Mouse (Mus musculus) v-Abl transformed pro-B cells (cell line): ENCODE measurements around the gene Plp2.
"Not testable (repeated sequence)": the region's sequence is repeated elsewhere in the genome, so short reads cannot be mapped to it uniquely, and the experiment has no call there.

Experiments used
- in situ Hi-C, 2 experiments: fragments of 400-800 bp; cut with MboI; formaldehyde crosslinking; loops; one replicate each; pipeline ENCODE4 v1.15.1; 2025; ENCODE audit not compliant: unreplicated experiment in 2 of 2

The Plp2 gene

DNA sequence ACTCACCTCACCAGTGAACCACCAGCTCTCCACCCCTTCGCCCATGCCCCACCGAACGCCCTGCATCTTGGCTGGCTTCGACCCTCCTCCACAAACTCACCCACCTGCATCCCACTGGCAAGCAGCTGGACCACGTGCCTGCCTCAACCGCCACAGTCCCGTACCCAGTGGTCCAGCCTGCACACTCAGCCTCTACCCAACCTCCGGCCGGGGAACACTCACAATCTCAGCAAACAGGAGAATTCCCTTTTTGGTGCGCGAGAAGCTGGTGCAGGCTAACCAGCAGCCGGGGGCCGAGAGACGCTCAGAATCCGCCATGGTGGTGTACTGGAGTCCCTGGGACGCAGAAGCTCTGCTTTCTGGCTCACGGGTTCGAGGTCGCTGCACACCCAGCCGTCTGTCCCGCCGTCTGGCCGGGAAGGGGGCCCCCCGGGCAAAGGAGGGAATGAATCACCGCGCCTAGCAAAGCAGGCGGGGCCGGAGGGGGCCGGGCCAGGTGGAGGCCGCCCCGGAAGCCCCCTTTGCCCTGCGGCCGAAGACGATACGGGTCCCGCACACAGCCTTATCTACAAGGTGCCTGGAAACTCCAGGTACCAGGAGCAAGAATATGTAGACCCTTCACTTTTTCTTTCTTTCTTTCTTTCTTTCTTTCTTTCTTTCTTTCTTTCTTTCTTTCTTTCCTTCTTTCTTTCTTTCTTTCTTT, at the start of gene Plp2:
Gene Plp2 (minus strand): TSS at position 470 of the 703 bp plus-strand sequence.
- in situ Hi-C loops = no loop called here

DNA sequence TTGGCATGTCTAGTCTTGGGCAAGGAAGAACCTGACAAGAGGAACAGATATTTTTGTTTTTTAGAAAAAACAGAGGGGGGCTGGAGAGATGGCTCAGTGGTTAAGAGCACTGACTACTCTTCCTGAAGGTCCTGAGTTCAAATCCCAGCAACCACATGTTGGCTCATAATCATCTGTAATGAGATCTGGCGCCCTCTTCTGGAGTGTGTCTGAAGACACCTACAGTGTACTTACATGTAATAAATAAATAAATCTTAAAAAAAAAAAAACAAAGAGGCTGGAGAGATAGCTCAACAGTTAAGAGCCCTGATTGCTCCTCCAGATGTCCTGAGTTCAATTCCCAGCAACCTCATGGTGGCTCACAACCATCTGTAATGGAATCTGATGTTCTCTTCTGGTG, 44.9 kb upstream of the Plp2 start:
- in situ Hi-C loops = not testable (repeated sequence)

DNA sequence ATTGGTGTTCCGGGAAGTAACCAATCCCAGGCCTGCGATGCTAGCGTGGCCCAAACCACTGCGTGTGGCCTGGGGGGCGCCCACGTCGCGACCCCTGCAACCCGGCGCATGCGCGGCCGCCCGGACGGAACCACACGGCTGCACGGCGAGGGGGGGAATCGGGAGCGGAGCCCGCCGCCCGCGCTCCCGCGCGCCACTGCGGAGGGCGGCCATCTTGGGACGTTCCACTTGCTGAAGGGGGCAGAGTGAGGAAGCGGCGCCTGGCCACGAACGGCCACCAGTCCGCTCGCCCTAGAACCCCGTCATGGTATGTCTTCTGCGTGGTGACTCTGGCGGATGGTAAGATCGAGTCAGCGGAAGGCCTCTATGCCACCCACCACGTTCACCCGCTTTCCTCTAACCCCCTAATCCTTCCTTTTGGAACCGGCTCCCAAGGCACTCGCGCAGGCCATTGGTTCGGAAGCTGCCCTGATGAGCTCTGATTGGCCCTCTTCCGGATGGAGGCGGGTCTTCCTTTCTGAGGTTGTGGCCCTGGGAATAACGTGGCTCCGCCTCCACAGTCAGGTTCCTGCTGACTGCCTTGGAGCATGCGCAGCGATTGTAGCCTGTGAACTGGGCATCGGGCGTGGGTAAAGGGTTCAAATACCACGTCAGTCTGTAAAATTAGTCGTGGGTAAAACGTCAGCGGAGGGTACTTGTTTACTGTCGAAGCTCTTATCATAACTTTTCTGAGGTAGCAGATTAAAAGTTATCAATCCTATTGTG, 43.1 kb upstream of the Plp2 start, which contains the start of gene Wdr45:
Gene Wdr45 (plus strand): TSS at position 199 of the 765 bp plus-strand sequence.
- in situ Hi-C loops = not testable (repeated sequence)

DNA sequence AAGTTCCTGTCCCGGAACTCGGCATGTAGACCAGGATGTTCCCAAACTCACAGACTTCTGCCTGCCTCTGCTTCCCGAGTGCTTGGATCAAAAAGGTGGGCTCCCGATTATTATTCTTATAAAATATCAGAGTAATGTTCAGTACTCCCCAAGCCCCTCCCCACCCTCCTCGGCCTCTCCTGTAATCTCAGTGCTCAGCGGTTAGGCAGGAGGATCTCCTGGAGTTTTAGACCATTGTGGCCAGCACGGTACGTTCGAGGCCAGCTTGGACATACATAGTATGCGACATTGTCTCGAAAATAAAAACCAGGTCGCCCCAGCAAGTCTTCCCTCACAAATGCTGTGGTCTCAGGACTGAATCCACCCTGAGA, 42.6 kb upstream of the Plp2 start:
- in situ Hi-C loops = not testable (repeated sequence)

DNA sequence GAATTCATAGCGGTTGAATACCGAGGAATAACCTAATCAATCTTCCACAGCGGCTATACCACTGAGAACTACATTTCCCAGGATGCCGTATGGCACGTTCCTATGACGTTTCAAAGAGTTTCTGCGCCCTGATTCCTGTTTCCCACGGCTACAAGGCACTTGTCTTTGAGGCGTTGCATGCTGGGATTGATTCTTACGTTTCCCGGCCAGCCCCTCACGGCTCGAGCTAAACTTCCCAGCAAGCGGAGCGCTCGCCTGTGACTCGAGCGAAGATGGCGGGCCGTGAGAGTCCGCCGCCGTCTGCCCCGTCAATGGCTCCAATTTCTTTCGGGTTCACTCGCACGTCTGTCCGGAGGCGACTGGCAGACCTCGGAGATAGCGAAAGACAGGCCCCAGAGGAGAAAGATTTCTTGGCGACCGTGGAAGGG, 25.8 kb upstream of the Plp2 start, which contains the start of gene Gpkow:
Gene Gpkow (plus strand): TSS at position 178 of the 428 bp plus-strand sequence.
- in situ Hi-C loops = loop anchor here (10.0 to 25.0 kb wide), 3 partner anchors 52 to 535 kb away; partner anchors contain the start of gene Clcn5 (in 1 of the 2)

DNA sequence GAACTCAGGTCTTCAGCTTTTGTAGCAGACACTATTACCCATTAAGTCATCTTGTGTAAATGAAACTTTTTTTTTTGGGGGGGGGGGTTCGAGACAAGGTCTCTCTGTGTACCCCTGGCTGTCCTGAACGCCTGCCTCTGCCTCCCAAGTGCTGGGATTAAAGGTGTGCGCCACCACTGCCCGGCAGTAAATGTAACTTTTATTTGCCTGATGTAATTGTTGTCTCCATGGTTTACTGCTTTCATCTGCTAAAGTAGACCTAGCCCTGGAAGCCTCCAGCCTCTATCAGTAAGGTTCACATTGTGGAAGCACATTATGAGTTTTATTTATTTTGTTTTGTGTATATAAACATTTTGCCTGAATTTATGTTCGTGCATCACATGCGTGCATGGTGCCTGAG, 25.3 kb upstream of the Plp2 start:
- in situ Hi-C loops = loop anchor here (10.0 to 25.0 kb wide), 3 partner anchors 52 to 534 kb away; partner anchors contain the start of gene Clcn5 (in 1 of the 2)

DNA sequence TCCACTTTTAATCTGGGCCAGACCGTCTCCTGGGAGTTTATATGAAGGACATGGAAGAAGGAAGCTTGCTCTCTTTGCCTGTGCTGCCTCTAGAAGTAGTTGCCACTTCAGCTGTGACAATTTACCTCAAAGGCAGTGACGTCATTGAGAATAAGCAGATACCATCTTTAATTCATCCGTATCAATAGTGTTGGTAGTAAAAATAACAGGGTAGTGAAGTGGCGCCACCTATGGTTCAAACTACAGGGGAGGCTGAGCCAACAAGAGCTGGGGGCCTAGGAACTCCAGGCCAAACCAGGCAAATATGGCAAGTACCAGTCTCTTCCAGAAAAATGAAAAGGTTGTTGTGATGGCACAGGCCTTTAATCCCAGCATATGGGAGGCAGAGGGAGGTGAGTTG, 21.7 kb upstream of the Plp2 start:
- in situ Hi-C loops = loop anchor here (5.0 to 25.0 kb wide), 5 partner anchors 48 to 531 kb away; partner anchors contain the start of gene Clcn5 (in 1 of the 2)

DNA sequence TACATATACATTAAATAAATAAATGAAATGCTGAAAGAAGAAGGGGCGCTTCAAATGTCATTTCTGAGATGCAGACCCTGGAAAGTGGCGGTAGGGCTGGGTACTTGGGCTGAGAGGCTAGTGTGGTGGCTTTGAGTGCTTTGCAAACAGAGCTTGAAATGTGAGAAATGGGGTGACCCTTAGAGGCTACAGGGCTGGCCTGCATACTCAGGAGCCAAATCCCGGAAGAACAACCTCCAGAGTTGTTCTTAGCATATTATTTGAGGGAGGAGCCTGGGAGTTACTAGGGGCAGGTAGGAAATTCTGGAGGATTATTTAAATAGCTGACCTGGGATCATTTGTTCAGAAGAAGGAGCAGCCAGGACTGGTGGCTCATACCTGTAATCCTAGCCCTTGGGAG, 19.3 kb upstream of the Plp2 start:
- in situ Hi-C loops = loop anchor here (5.0 to 25.0 kb wide), 5 partner anchors 46 to 528 kb away; partner anchors contain the start of gene Clcn5 (in 1 of the 2)

DNA sequence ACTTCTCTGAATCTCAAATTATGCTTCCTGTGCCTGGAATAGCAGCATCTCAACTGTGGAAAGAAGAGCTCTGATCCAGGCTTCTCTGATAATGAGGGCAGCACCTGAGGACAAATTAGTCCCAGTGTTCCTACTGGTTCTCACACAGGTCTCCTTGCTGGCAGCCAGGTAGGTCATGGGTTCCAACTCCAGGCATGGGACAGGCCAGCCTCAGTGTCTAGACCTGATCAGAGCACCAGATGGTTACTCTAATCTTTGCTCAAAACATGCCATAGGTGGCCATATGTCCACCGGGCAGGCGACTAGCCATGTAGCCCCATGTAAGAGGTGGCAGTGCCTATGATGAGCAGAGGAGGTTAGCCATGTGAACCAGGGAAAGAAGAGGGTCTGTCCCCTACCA, 17.1 kb upstream of the Plp2 start:
- in situ Hi-C loops = loop anchor here (10.0 to 25.0 kb wide), 3 partner anchors 214 to 526 kb away; partner anchors contain the start of gene Clcn5 (in 1 of the 2)

DNA sequence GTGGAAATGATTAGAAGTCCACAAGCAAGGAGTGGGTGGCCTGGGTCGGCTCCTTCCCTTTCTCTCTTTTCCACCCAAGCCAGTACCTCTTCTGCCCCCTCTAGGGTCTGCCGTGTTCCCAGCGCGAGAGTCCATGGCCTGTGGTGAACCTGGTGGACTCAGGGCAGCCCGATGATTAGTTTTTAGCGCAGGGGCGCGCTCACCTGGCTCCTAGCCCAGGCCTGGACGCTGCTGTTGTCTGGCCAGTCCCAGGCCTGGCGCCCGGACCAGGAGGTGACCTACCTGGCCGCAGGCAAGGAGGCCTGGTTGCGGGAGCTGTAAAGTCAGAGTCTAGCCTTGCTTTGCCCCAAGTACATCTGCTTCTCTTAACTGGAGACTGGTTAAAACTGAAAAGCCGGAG, 9.7 kb upstream of the Plp2 start, which contains the start of gene Magix:
Gene Magix (minus strand): TSS at position 388 of the 400 bp plus-strand sequence.
- in situ Hi-C loops = loop anchor here (5.0 to 25.0 kb wide), 4 partner anchors 34 to 519 kb away; partner anchors contain the start of gene Clcn5 (in 1 of the 2)

DNA sequence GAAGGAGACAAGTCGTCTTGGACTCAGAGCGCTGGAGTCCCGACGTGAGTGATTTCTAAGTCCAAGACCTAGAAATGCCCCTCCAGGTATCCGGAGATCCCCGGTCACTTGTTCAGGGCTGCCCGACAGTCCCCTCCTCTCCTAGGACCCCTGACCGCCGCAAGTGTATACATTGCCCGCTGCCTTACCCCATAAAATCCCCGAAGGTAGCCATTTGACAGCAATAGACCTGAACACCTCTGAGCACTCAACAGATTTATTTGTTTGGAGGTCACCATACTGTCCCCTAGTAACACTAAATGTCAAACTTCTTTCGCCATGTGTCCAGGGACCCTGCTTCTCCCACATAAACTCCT, 8.8 kb upstream of the Plp2 start:
- in situ Hi-C loops = loop anchor here (5.0 to 25.0 kb wide), 4 partner anchors 33 to 518 kb away; partner anchors contain the start of gene Clcn5 (in 1 of the 2)

DNA sequence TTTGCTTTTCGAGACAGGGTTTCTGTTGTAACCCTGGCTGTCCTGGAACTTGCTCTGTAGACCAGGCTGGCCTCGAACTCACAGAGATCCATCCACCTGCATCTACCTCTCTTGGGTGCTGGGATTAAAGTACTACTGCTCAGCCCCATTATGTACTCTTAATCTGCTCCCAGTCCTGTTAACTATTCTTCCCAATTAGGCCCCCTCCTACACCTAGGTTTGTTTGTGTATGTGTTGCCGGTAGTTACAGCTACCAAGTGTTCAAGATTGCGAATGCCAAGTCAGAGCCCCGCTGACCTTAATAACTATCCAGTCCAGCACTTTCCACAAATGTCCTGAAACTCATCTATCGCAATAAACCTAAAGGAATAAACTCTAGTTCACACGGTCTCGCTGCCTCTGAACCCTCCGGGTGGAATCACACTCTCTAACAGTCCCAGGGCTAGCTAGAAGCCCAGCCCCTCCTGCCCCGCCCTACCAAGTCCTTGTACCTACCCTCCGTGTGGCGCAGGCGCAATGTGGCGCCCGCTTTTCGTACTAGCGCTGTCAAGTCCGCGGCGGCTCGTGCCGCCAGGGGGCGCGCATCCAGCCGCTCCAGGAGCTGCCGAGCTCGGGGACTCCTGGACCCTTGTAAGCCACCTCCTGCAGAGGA, 8.3 kb upstream of the Plp2 start:
- in situ Hi-C loops = loop anchor here (5.0 to 25.0 kb wide), 4 partner anchors 32 to 517 kb away; partner anchors contain the start of gene Clcn5 (in 1 of the 2)

DNA sequence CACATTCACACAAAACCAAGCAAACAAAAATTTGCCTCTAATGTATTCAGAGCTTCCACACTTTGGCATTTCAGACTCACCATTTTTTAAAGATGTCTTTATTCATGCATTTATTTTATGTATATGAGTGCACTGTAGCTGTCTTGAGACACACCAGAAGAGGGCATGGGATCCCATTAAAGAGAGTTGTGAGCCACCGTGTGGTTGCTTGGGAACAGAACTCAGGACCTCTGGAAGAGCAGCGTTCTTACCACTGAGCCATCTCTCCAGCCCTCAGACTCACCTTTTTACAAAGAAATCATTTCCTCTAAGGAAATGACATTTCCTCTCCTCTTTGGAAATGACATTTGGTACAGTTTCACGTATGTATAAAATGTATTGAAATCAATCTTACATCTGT, 7.8 kb upstream of the Plp2 start:
- in situ Hi-C loops = loop anchor here in 1 of 2 experiments (25.0 kb wide), 2 partner anchors 367 to 517 kb away; partner anchors contain the start of gene Clcn5

DNA sequence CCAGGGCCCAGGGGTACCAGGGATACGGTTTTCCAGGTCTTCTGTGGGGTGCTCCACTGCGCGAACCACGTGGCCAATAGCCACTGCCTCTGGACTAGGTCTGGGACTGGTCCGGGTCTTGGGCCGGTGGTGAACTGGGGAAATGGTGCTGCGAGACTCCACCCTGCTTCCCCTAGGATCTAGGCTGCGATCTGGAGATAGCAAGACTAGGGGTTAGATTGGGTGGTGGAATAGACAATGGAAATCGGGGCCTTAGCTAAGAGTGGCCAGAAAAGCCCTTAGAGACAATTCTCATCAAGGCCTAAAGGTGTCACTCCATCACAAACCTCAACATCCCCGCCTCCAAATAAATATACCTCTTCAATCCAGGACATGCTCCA, 3.8 kb upstream of the Plp2 start:
- in situ Hi-C loops = loop anchor here in 1 of 2 experiments (25.0 kb wide), 2 partner anchors 363 to 513 kb away; partner anchors contain the start of gene Clcn5

DNA sequence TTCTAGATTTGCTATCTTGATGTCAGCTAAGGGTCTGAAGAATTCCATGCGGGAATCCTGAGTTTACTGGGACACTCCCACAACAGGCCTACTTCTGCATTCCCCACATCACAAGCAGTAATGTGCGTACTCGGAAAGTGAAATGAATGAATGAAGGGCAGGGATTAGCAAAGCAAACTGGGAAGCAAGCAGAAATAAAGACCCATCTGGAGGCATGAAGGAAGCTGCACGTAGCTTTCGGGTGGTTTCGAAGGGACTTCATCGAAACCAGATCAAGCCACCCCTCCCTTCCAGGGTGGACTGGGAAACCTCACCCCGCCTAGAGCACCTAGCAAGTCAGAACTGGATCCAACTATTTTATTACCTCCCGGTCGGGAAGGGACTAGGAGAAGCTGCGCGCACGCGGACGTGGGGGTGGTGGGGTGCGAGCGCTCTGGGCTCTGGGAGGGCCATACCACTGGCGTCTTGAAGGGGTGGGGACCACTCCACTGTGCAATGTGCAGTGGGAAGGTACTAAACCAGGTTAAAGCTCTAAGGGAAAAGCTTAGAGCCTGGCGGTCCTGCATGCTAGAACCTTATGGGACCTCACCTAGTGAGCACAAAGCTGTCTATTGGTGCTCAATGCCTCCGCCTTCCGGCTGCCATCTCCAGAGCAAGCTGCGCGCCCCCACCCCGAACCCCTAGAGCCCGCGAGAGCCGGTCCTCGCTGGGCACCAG, 3.3 kb upstream of the Plp2 start:
- in situ Hi-C loops = no loop called here

DNA sequence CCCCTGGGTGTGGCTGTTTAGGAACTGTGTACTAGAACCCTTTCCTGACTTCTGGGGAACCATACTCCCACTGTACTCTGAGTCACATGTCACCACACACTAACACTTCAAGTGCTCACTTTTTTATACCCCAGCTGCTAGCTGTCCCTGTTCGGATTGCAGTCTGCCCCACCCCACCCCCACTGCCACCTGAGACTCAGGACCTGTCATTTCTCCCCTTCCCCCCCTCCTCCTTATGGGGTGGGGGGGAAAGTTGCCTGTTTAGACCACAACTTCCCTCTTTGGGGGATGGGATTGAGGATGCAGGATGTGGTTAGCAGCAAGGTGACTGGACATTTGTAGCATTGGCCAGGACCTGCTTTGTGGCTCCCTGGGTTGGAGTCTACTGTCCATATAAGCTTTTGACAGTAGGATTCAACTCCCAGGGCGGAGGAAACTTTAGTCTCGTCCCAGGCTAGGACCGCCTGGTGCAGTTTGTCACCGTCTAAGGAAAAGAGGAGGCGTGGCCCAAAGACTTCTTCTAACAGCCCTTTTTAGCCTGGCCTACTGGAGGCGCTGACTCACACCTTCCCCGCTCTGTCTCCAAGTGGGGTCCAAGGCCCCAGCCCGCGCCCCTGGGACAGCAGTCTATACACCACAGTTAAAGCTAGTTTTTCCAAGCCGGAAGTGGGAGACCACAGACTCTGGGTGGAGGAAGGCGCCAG, 2.5 kb upstream of the Plp2 start:
- in situ Hi-C loops = no loop called here

DNA sequence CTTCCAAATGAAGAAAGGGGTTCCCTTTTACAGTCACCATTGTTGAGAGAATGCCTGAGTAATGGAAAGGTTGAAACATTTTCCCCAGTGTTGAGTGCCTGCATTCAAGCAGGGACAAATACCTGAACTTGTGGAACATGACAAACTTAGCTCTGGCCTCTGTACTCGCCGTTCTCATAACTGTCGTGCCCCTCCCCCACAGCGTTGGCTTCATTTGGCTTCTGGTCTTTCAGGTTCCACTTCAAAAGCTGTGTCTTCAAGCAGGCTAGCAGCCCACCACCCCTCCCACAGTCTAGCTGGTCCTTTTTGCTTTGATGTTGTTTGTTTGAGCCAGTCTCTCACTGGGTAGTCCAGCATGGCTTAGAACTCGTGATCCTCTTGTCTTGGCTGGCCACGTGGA, 1.5 kb upstream of the Plp2 start:
- in situ Hi-C loops = no loop called here

DNA sequence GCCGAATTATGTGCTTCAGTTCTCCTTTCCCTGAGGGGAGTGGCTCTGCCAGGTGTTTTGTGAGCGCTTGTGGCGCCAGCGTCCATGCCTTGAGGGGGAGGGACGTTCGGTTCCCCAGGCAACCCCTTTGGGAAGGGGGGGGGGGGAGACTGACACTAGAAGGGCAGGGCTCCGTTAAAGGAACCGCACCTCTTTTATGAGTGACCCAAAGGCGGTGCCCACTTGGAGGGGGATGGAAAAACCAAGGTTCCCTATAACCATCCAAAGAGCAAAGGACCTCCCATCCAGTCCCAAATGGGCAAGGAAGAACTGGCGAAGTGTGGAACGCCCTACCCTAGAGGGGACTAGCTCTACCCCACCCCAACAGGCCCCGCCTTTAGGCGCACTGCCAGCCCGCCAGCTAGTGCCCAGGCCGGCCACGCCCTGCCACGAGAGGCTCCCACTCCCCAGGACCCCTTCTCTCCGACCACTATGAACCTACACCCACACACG, 754 bp downstream of the Plp2 start:
- in situ Hi-C loops = no loop called here
